Mouse (Mus musculus) kidney, postnatal 10 days (tissue): Measurements from ENCODE around the gene Smyd3.

Experiments used
- DNase-seq: peaks from one replicate; pipeline ENCODE4 v3.0.0; 2021; ENCODE audit warnings: mixed read lengths

The Smyd3 gene

DNA sequence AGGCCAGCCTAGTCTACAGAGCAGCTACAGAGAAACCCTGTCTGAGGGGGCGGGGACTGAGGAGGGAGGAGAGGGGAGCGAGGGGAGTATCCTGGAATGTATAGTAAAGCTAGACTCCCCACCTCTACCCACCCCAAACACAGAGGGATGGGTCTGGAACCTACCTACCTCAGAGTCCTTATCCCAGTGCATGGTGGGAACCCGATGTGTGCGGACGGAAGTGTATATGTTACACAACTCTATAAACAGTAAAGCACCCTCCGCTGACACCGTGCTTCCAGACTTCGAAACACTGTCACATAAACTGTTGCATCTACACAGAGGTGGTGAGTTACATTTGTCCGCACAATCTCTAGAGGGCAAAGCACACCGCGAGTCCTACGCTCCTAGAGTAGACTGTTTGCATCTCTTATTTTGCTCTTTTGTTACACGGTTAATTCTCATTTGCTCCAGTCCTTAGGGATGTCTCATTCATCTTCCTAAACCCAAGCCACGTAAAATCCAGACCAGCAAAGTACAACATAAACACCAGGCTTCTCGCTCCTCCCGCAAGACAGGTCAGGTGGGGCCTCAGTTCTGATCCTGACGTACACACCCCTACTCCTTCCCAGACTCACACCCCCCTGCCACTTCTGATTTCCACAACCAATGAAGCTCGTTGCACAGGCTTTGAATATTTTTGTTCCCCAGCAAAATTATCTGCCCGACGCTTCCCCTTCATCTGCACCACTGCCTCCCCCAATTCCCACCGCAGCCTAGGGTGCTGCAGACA, 714 bp downstream of the Smyd3 start:
- DNase-seq: no peak

DNA sequence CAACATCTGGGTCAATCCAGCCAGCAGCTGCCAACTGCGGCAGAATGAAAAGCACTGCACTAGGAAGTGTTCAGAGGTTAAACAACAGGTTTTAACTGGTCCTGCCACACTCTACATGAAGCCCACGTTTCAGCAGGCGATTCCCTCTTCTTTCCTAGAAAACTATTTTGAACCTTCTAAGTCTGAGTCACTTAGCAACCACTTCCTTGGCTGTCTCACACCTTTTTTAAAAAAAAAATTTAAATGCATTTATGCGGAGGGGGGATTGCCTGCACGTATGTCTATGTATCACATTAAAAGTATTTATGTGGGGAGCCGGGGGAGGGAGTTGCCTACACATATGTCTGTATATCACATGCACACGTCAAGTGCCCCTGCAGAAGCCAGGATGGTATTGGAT, 5.9 kb downstream of the Smyd3 start:
- no peak for DNase-seq

GRCm38 (mm10) chr1:179510546-179511340, 7.1 kb downstream of the Smyd3 start:
- DNase-seq: no peak

- peak; percentile 46 for DNase-seq
These were observed 11.1 kb downstream of the Smyd3 start for GRCm38 (mm10) chr1:179506530-179507315.

GRCm38 (mm10) chr1:179502565-179502964, 15.3 kb downstream of the Smyd3 start:
- DNase-seq: no peak

DNA sequence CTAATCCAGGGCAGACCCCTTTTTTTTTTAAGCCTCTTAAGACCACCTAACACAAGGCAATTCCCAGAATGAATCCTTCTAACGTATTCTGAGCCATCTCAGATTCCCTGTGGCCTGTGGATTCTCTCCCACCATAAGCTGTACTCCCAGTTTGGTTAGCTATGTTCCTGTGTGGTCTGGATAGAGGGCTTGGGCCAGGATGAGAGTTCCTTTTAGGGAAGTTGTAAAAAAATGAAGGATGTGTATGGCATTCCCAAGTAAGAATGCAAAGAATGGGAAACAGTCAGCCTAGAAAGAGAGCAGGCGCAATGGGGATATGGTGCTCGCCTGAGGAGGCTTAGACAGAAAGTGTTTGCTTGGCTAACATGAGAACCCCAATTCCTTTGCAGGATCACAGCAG, 18.6 kb downstream of the Smyd3 start:
- DNase-seq: no peak

DNA sequence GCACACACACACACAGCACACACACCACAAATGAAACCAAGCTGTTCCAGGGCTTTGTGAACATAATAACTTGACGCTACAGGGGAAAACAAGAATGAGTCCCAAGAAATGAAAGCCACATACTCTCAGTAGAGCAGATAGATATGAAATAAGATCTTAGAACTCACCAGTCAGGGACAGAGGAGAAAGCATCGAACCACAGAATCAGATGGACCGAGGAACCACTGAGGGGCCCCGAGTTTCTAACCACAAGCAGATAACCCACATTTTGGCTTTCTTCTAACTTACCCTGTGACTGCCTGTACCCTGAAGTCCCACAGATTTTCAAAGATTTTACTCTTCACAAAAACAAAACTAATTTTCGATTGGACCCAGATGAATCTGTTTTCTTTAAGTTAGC, 24.9 kb downstream of the Smyd3 start:
- DNase-seq: no peak

DNA sequence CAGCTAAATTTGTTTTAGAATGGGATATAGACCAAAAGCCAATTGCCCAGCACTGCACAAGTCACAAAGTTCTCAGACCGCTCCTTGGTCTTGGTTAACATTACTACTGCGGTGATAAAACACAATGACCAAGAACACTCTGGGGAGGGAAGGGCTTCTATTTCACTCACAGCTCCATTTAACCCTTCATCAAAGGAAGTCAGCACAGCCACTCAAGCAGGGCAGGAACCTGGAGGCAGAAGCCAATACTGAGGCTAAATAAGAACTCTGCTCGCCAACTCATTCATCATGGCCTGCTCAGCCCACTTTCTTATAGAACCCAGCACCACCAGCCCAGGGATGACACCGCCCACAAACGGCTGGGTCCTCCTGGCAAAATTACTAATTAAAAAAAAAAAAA, 29.3 kb downstream of the Smyd3 start:
- DNase-seq: no peak

DNA sequence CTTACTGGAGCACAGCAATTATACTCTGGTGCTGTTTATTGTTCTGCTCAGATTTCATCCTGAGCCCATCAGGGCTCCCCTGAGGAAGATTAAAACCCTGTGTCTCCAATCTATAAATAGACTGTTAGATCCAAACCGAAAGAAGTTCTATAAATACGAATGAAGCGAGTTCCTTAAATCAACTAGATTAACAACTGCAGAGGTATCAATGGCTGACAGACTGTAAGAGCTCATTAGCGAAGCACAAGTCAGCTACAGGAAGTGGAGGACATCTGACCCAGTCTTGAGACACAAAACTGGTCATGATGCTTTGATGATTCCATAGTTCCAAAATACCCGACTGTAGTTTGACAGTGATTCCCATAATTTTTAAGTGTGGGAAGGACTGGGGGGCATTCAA, 29.9 kb downstream of the Smyd3 start:
- no peak for DNase-seq

- DNase-seq: no peak
These were observed 30.6 kb downstream of the Smyd3 start for GRCm38 (mm10) chr1:179487238-179487637.

- DNase-seq: no peak
These were observed 31.9 kb downstream of the Smyd3 start for GRCm38 (mm10) chr1:179485784-179486540.

DNA sequence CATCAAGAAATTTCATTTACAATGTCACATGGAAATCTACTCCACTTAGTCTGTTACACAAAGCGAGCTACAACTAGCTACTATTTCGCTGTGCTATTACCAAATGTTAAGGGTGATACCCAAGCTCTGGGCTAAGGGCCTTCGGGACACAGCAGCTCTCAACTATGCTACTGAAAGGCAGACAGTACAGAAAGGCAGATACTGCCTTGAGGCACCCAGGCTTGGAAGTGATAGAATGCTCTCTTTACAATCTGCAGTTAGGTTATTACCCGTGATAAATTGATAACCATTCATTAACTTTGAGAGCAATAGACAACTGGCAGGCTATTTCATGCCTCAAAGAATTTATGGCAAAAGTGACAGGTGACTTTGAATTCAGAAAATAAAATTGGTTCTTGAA, 37.0 kb downstream of the Smyd3 start:
- DNase-seq: no peak

- DNase-seq: peak; percentile 72
These were observed 40.5 kb downstream of the Smyd3 start for GRCm38 (mm10) chr1:179477157-179477902.

- peak; percentile 34 for DNase-seq
These were observed 41.2 kb downstream of the Smyd3 start for GRCm38 (mm10) chr1:179476461-179477156.

DNA sequence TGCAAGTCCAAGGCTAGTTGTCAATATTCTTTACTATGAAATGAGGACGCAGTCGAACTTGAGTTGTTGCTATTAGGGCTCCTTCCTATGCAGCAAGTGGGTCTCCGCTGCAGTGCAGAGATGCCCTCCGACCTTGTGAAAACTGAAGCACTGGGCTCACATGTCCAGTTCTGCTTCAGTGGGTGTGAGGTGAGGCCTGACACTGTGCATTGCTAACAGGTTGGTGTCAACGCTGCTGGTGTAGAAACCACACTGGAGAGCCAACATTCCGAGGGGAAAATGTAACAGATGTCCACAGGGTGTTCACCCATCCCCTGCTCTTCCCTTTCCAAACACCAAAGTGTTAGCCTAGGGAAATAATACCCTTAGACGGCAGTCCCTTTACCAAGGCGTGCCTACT, 43.1 kb downstream of the Smyd3 start:
- DNase-seq: no peak

DNA sequence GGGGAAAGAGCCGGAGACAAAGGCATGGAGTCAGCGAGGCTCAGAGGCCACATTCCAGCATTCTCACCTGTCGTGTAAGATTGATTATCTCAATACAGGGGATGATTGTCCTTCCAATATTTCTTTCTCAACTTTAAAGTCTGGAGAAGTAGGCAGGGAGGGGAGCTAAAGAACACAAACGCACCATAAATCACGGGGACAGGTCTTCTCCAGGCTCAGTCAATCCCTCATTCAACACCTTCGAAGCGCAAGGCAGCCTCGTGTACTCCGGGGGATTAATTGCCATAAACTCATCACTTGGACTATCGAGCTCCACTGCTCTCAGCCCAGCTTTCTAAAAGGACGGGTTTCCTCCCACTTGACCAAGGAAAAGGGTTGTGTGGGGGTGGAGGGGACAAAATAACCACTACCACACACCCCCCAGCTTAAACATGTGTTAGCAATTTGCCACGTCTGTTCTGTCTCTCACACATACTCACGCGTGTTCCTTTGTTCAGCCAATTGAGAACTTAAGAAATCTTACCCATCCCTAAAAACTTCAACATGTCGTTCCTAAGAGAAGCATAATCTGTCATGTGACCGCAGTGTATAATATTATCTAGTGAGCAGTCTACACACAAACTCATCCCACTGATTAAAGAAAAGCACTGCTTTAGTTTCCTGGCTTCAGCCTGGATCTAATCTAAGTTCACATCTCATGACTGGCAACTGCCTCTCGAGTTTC, 43.8 kb downstream of the Smyd3 start:
- no peak for DNase-seq

- no peak for DNase-seq
These were observed 49.9 kb downstream of the Smyd3 start for GRCm38 (mm10) chr1:179467970-179468369.

GRCm38 (mm10) chr1:179462376-179462775, 55.5 kb downstream of the Smyd3 start:
- DNase-seq: no peak

DNA sequence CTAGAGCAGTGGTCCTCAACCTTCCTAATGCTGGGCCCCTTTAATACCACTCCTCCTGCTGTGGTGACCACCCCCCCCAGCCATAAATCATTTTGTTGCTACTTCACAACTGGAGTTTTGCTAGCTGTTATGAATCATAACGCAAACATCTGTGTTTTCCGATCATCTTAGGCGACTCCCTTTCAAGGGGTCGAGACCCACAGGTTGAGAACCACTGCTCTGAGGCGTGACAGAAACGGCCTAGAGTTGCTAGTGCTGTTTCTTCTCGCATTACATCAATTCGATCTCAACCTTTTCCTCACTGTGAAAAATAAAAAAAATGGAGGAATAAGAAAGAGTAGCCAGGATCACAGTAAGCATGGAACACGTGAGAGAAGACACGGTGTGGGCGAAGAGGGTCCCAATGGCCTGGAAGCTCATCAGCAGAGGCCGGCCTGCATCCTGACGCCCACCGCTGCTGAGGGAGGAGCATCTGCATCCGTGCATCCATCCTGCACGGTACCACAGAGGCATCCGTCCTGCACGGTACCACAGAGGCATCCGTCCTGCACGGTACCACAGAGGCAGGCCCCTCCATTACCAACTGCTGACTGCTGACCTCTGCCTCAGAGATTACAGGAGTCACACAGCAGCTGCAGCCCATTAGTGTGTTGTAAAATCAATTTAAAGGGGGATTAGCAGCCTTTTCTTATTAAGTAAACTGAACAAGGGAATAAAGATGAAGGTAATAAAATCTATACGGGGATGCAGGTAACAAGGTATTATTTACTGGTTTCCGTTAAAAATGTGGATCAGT, 56.6 kb downstream of the Smyd3 start:
- no peak for DNase-seq

- peak; percentile 38 for DNase-seq
These were observed 58.9 kb downstream of the Smyd3 start for GRCm38 (mm10) chr1:179458987-179459368.
